Mouse (Mus musculus): Measurements from ENCODE around the gene Dnmbp. TPM values are rescaled to one million over a fixed set of nuclear protein-coding genes. Genes with fewer than 3 reads are reported as not detected.

Dnmbp gene
- polyA plus RNA-seq, 1 experiment from 2014 or later, result 15.3 TPM

- H3K9me3 ChIP-seq (ENCODE audit: control insufficient read depth, low read length), result 0 out of 2 replicates have a peak, but pooled peaks cover 4% of the 10 kb centered on the region
- no peak overlapping the region for H3K9ac ChIP-seq (ENCODE audit: low read depth, low read length)
- peaks cover 29% of the 10 kb centered on the region for H3K36me3 ChIP-seq (ENCODE audit: control insufficient read depth, insufficient read depth, low read length)
- ATAC-seq (ENCODE audit: low read depth), result no peak
- H3K4me2 ChIP-seq (ENCODE audit: low read depth, low read length), result no peak overlapping the region
- H3K4me1 ChIP-seq (ENCODE audit: control insufficient read depth, insufficient read depth, low read length), result peaks cover 19% of the 10 kb centered on the region
- no peak overlapping the region for H3K4me3 ChIP-seq (ENCODE audit: low read depth, low read length)
- no peaks in the 10 kb centered on the region for H3K27me3 ChIP-seq (replicated peaks; ENCODE audit: control insufficient read depth, insufficient read depth, low read length)
- no peak overlapping the region for H3K27ac ChIP-seq (replicated peaks; ENCODE audit: low read depth, low read length)
- DNase-seq (ENCODE audit: low spot score), result no peak
- WGBS, result 71% methylated on average over 8 of the region's 8 CpGs
Observed at GRCm38 (mm10) chr19:43877364-43877763, 62.6 kb downstream of the Dnmbp start.

- WGBS, result 30% methylated on average over 2 of the region's 2 CpGs
- peak overlapping the region; percentile 11; the same call in 1 of the 2 replicates for H3K27ac ChIP-seq (replicated peaks; ENCODE audit: low read depth, low read length)
- no peaks in the 10 kb centered on the region for H3K27me3 ChIP-seq (replicated peaks; ENCODE audit: control insufficient read depth, insufficient read depth, low read length)
- H3K36me3 ChIP-seq (ENCODE audit: control insufficient read depth, insufficient read depth, low read length), result peaks cover 42% of the 10 kb centered on the region
- DNase-seq (ENCODE audit: low spot score) (peak; percentile 84), ATAC-seq (ENCODE audit: low read depth) (no peak)
- no peak overlapping the region for H3K4me2 ChIP-seq (ENCODE audit: low read depth, low read length)
- no peak overlapping the region for H3K9ac ChIP-seq (ENCODE audit: low read depth, low read length)
- H3K4me3 ChIP-seq (ENCODE audit: low read depth, low read length), result no peak overlapping the region
- no peaks in the 10 kb centered on the region for H3K9me3 ChIP-seq (ENCODE audit: control insufficient read depth, low read length)
- H3K4me1 ChIP-seq (ENCODE audit: control insufficient read depth, insufficient read depth, low read length), result peaks cover 19% of the 10 kb centered on the region
Observed at GRCm38 (mm10) chr19:43875996-43876395, 64.0 kb downstream of the Dnmbp start.

GRCm38 (mm10) chr19:43874351-43874750 lies 65.6 kb downstream of the Dnmbp start:
- peaks cover 59% of the 10 kb centered on the region for H3K36me3 ChIP-seq (ENCODE audit: control insufficient read depth, insufficient read depth, low read length)
- H3K4me3 ChIP-seq (ENCODE audit: low read depth, low read length), result no peak overlapping the region
- 92% methylated on average over 11 of the region's 11 CpGs for WGBS
- ATAC-seq (ENCODE audit: low read depth) (no peak), DNase-seq (ENCODE audit: low spot score) (no peak)
- no peak overlapping the region for H3K9ac ChIP-seq (ENCODE audit: low read depth, low read length)
- no peak overlapping the region for H3K4me2 ChIP-seq (ENCODE audit: low read depth, low read length)
- H3K27ac ChIP-seq (replicated peaks; ENCODE audit: low read depth, low read length), result no peak overlapping the region
- H3K9me3 ChIP-seq (ENCODE audit: control insufficient read depth, low read length), result no peaks in the 10 kb centered on the region
- no peaks in the 10 kb centered on the region for H3K27me3 ChIP-seq (replicated peaks; ENCODE audit: control insufficient read depth, insufficient read depth, low read length)
- 0 out of 2 replicates have a peak, but pooled peaks cover 8% of the 10 kb centered on the region for H3K4me1 ChIP-seq (ENCODE audit: control insufficient read depth, insufficient read depth, low read length)

GRCm38 (mm10) chr19:43870418-43870817 lies 69.6 kb downstream of the Dnmbp start:
- no peak overlapping the region for H3K27ac ChIP-seq (replicated peaks; ENCODE audit: low read depth, low read length)
- H3K4me1 ChIP-seq (ENCODE audit: control insufficient read depth, insufficient read depth, low read length), result no peaks in the 10 kb centered on the region
- no peak overlapping the region for H3K9ac ChIP-seq (ENCODE audit: low read depth, low read length)
- ATAC-seq (ENCODE audit: low read depth), result no peak
- peaks cover 98% of the 10 kb centered on the region for H3K36me3 ChIP-seq (ENCODE audit: control insufficient read depth, insufficient read depth, low read length)
- no peak overlapping the region for H3K4me3 ChIP-seq (ENCODE audit: low read depth, low read length)
- H3K4me2 ChIP-seq (ENCODE audit: low read depth, low read length), result no peak overlapping the region
- no peaks in the 10 kb centered on the region for H3K9me3 ChIP-seq (ENCODE audit: control insufficient read depth, low read length)
- WGBS, result 91% methylated on average over 4 of the region's 4 CpGs
- no peaks in the 10 kb centered on the region for H3K27me3 ChIP-seq (replicated peaks; ENCODE audit: control insufficient read depth, insufficient read depth, low read length)
- no peak for DNase-seq (ENCODE audit: low spot score)

- Histone ChIP-seq H3K27me3 (replicated peaks; ENCODE audit: control insufficient read depth, insufficient read depth, low read length) (no peaks in the 10 kb centered on the region), H3K9me3 (ENCODE audit: control insufficient read depth, low read length) (no peaks in the 10 kb centered on the region), H3K4me2 (ENCODE audit: low read depth, low read length) (no peak overlapping the region), H3K36me3 (ENCODE audit: control insufficient read depth, insufficient read depth, low read length) (peaks cover 70% of the 10 kb centered on the region), H3K9ac (ENCODE audit: low read depth, low read length) (no peak overlapping the region), H3K4me1 (ENCODE audit: control insufficient read depth, insufficient read depth, low read length) (no peaks in the 10 kb centered on the region), H3K4me3 (ENCODE audit: low read depth, low read length) (no peak overlapping the region), H3K27ac (replicated peaks; ENCODE audit: low read depth, low read length) (no peak overlapping the region)
- ATAC-seq (ENCODE audit: low read depth) (no peak), DNase-seq (ENCODE audit: low spot score) (peak; percentile 9)
- WGBS, result 81% methylated on average over 6 of the region's 6 CpGs
Observed at GRCm38 (mm10) chr19:43857347-43857746, 82.6 kb downstream of the Dnmbp start.

DNA sequence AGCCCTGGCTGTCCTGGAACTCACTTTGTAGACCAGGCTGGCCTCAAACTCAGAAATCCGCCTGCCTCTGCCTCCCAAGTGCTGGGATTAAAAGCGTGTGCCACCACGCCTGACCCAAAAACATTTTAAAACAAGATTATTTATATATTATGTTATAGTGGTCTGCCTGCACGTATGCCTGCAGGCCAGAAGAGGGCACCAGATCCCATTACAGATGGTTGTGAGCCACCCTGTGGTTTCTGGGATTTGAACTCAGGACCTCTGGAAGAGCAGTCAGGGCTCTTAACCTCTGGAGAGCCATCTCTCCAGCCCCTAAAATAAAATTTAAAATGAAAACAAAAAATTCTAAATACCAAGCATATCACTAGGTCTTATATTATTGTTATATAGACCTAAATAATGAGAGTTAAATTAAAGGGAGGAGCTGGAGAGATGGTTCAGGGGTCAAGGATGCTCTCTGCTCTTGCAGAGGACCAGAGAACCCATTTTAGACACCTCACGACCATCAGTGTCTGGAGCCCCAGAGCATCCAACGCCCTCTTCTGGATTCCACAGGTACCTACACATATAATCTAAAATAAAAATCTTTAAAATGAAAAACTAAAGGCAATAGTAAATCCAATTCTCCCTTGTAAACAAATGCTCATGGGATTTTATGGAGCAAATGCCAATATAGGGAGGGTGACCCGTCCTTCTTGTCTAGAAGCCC lies 87.0 kb downstream of the Dnmbp start:
- no peaks in the 10 kb centered on the region for H3K9me3 ChIP-seq (ENCODE audit: control insufficient read depth, low read length)
- no peak overlapping the region for H3K27ac ChIP-seq (replicated peaks; ENCODE audit: low read depth, low read length)
- DNase-seq (ENCODE audit: low spot score), result no peak
- WGBS, result 86% methylated on average over 7 of the region's 7 CpGs
- H3K4me2 ChIP-seq (ENCODE audit: low read depth, low read length), result no peak overlapping the region
- no peak overlapping the region for H3K9ac ChIP-seq (ENCODE audit: low read depth, low read length)
- no peak overlapping the region for H3K4me3 ChIP-seq (ENCODE audit: low read depth, low read length)
- H3K4me1 ChIP-seq (ENCODE audit: control insufficient read depth, insufficient read depth, low read length), result no peaks in the 10 kb centered on the region
- H3K27me3 ChIP-seq (replicated peaks; ENCODE audit: control insufficient read depth, insufficient read depth, low read length), result no peaks in the 10 kb centered on the region
- ATAC-seq (ENCODE audit: low read depth), result no peak
- H3K36me3 ChIP-seq (ENCODE audit: control insufficient read depth, insufficient read depth, low read length), result peaks cover 79% of the 10 kb centered on the region

GRCm38 (mm10) chr19:43851996-43852630 lies 87.9 kb downstream of the Dnmbp start:
- Histone ChIP-seq H3K9me3 (ENCODE audit: control insufficient read depth, low read length) (no peaks in the 10 kb centered on the region), H3K27me3 (replicated peaks; ENCODE audit: control insufficient read depth, insufficient read depth, low read length) (no peaks in the 10 kb centered on the region), H3K9ac (ENCODE audit: low read depth, low read length) (no peak overlapping the region), H3K36me3 (ENCODE audit: control insufficient read depth, insufficient read depth, low read length) (peaks cover 88% of the 10 kb centered on the region), H3K4me1 (ENCODE audit: control insufficient read depth, insufficient read depth, low read length) (no peaks in the 10 kb centered on the region), H3K4me3 (ENCODE audit: low read depth, low read length) (no peak overlapping the region), H3K27ac (replicated peaks; ENCODE audit: low read depth, low read length) (no peak overlapping the region), H3K4me2 (ENCODE audit: low read depth, low read length) (no peak overlapping the region)
- 86% methylated on average over 21 of the region's 21 CpGs for WGBS
- ATAC-seq (ENCODE audit: low read depth) (no peak), DNase-seq (ENCODE audit: low spot score) (no peak)

GRCm38 (mm10) chr19:43850026-43850425 lies 90.0 kb downstream of the Dnmbp start:
- H3K4me1 ChIP-seq (ENCODE audit: control insufficient read depth, insufficient read depth, low read length), result peaks cover 3% of the 10 kb centered on the region; the same call in 1 of the 2 replicates
- DNase-seq (ENCODE audit: low spot score) (no peak), ATAC-seq (ENCODE audit: low read depth) (no peak)
- no peak overlapping the region for H3K27ac ChIP-seq (replicated peaks; ENCODE audit: low read depth, low read length)
- no peak overlapping the region for H3K4me3 ChIP-seq (ENCODE audit: low read depth, low read length)
- H3K36me3 ChIP-seq (ENCODE audit: control insufficient read depth, insufficient read depth, low read length), result peaks cover 87% of the 10 kb centered on the region
- H3K9ac ChIP-seq (ENCODE audit: low read depth, low read length), result no peak overlapping the region
- no peak overlapping the region for H3K4me2 ChIP-seq (ENCODE audit: low read depth, low read length)
- H3K9me3 ChIP-seq (ENCODE audit: control insufficient read depth, low read length), result no peaks in the 10 kb centered on the region
- 89% methylated on average over 11 of the region's 11 CpGs for WGBS
- no peaks in the 10 kb centered on the region for H3K27me3 ChIP-seq (replicated peaks; ENCODE audit: control insufficient read depth, insufficient read depth, low read length)

All from embryonic facial prominence, embryonic 14.5 days (tissue).